Mouse (Mus musculus) megakaryocyte-erythroid progenitor cell, adult 5-6 weeks (primary cell): ENCODE results near the gene Camk1. TPM values are rescaled to one million over a fixed set of nuclear protein-coding genes. Genes with fewer than 3 reads are reported as not detected.

Experiments
- ATAC-seq: replicated peaks from 2 replicates; pipeline ENCODE4 v1.8.0; 2016; ENCODE audit warnings: mild to moderate bottlenecking, inconsistent platforms; ENCODE audit not compliant: severe bottlenecking, poor library complexity, low FRiP score, low TSS enrichment
- total RNA-seq, 2 experiments: library from RNA; stranded (forward) in 1 of 2; stranded (reverse) in 1 of 2; fragments of 200-1000, 215-1000 nt in 1 of 2; fragments of >200 nt in 1 of 2; fragmentation: Nextera tagmentation in 1 of 2; gene quantifications; 2 replicates each; pipeline ENCODE4 v1.2.3; 2014 to 2017

The Camk1 gene
- total RNA-seq, 2 experiments from 2014 or later = 1.2 to 2.9 TPM

- ATAC-seq = peak; percentile 96
Observed at GRCm38 (mm10) chr6:113326533-113327315, 17.1 kb downstream of the Camk1 start, which contains the start of gene Ogg1. Gene Ogg1 (plus strand): TSS chr6:113326972.

- ATAC-seq = no peak
Observed at GRCm38 (mm10) chr6:113315972-113316371, 27.8 kb downstream of the Camk1 start.

GRCm38 (mm10) chr6:113308141-113308540, 35.6 kb downstream of the Camk1 start:
- no peak for ATAC-seq

- no peak for ATAC-seq
Observed at GRCm38 (mm10) chr6:113307481-113308121, 36.2 kb downstream of the Camk1 start.

GRCm38 (mm10) chr6:113306986-113307349, 36.8 kb downstream of the Camk1 start, which contains the start of gene Brpf1:
Gene Brpf1 (plus strand): TSS chr6:113307137.
- peak; percentile 25 for ATAC-seq

- peak; percentile 89 for ATAC-seq
Observed at GRCm38 (mm10) chr6:113306322-113306985, 37.3 kb downstream of the Camk1 start.

GRCm38 (mm10) chr6:113302258-113302657, 41.5 kb downstream of the Camk1 start:
- ATAC-seq = 0 out of 2 replicates have a peak, but pooled peaks have one; percentile 24

- ATAC-seq = 0 out of 2 replicates have a peak, but pooled peaks have one; percentile 35
Observed at GRCm38 (mm10) chr6:113301350-113301749, 42.4 kb downstream of the Camk1 start.

GRCm38 (mm10) chr6:113296639-113297038, 47.1 kb downstream of the Camk1 start:
- no peak for ATAC-seq

GRCm38 (mm10) chr6:113296046-113296445, 47.7 kb downstream of the Camk1 start:
- ATAC-seq = no peak

GRCm38 (mm10) chr6:113292938-113293337, 50.8 kb downstream of the Camk1 start:
- no peak for ATAC-seq

- ATAC-seq = no peak
Observed at GRCm38 (mm10) chr6:113290346-113290745, 53.4 kb downstream of the Camk1 start.

- no peak for ATAC-seq
Observed at GRCm38 (mm10) chr6:113289346-113289745, 54.4 kb downstream of the Camk1 start.

- no peak for ATAC-seq
Observed at GRCm38 (mm10) chr6:113287236-113287635, 56.5 kb downstream of the Camk1 start.

- ATAC-seq = no peak
Observed at GRCm38 (mm10) chr6:113286316-113286715, 57.5 kb downstream of the Camk1 start.

- ATAC-seq = no peak
Observed at GRCm38 (mm10) chr6:113284931-113285330, 58.9 kb downstream of the Camk1 start.
